Mouse (Mus musculus): Measurements from ENCODE around the gene Kat8.
"Not testable (repeated sequence)": the region's sequence is repeated elsewhere in the genome, so short reads cannot be mapped to it uniquely, and the experiment has no call there.

Gene Kat8

DNA sequence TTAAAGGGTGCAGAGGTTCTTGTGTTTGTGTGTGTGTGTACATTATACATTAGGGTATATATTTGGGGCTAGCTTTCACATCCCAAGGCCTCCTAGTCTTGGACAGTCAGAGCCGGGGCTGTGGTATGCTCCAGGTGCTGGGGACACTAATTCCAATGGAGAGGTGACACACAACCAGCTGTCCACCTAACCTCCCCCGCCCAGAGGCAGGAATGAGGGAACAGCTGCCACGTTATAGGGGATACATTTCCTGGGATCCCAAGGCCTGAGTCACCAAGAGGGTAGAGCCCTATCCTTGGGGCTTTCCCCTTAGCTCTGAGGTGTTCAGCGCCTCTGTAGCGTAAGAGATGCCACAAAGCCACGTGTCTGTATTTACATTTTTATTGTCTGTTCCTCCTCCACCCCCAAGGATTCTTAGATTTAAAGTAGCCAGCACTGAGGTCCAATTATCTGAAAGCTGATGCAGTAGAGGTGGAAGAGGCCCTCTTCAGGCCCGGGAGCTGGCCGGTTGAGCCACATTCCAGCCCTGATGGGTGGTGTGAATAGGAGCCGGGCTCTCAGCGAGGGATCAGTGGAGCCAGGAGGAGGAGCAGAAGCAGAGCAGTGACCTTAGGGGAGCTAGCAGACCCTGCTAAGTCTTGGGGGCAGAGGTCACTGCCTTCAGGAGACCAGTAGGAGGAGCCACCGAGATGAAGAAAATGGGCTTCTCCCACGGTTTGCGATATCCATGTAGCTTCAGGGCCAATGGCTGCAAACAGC, 20.1 kb downstream of the Kat8 start:
- DNase-seq, result no peak

DNA sequence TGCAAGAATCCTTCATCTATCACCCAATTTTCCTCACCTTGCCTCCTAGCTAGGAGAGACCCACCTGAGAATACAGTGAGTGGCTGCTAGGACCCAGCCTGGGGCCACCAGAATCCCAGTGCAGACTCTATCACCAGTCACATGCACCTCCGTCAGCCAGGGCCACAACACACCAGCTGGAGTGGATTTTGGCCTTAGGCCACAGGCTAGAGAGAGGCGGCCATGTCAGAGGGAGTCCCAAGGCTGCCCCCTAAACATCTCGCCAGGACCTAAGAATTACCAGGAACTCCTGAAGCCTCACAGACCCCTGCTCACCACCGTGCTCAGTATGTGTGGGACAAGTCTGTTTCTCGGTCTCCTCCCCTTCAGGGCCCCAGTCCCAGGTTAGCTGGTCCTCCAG, 21.8 kb downstream of the Kat8 start:
- DNase-seq, result no peak

DNA sequence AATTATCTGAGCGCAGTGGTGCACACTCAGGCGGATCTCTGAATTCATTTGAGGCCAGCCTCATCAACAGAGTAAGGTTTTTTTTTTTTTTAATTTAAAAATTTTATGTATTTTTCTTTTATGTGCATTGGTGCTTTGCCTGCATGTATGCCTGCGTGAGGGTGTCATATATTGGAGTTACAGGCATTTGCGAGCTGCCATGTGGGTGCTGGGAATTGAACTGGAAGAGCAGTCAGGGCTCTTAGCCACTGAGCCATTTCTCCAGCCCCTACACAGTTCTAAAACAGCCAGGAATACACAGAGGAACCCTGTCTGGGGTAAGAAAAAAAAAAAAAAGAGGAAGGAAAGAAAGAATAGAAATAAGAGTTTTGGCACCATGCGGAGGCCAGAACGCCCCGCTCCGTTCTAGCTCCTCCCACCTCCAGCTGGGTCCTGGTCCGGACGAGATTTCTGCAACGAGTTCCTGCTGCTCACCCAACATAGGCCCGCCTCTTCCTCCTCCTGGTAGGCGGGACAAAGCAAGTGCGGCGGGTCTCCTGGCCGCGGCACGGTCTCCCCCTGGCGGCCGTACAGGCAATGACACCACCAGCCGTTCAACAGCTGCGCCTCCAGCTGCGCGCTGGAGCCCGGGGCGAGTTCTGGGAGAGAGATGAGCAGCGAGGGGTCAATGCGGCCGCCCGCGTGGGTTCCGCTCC, 22.9 kb downstream of the Kat8 start:
- DNase-seq, result peak; percentile 96

DNA sequence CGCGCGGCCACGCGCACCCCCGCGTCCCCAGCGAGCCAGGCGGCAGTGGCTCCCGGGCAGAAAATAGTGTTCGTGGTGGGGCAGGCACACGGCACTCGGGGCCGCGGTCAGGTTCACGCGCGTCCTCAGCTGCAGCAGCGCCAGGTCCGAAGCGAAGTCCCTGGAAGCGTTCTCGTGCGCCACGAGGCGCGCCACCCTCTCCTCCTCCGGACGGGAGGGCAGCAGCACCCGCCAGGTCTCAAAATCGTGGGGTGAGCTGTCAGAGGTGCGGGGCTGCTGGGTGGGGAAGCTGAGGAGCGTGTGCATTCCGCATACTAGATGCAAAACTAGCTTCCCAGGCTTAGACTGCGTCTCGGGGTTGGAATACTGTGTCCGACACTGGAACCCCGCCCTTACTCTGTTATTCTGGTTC, 23.4 kb downstream of the Kat8 start:
- no peak for DNase-seq

DNA sequence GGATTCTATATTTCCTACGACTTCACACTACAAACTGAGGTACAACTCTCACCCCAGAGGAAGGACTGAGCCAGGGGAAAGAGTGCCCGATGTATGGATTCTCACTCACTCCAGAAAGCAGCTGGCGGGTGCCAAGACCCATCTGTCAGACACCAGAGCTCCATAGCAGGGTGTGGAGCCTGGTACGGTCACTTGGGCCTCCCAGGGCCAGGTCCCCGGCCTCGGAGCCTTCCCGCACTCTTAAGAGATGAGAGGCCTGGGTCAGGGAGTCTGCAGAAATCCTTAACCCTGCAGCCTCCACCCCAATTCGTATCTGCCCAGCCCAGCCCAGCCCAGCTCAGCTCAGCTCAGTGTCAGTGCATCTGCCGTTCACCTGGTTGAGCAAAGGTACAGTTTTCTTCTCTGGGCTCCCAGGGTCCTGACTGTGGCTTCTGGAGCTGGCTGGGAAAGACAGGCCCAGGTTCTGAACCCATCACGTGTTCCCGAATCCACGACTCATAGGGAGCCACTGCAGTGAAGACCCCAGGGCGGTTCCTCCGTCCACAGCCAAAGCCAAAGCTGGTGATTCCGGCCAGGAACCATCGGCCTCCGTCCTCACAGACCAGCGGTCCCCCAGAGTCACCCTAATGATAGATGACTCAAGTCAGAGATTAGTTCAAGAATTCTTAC, 24.0 kb downstream of the Kat8 start:
- no peak for DNase-seq

DNA sequence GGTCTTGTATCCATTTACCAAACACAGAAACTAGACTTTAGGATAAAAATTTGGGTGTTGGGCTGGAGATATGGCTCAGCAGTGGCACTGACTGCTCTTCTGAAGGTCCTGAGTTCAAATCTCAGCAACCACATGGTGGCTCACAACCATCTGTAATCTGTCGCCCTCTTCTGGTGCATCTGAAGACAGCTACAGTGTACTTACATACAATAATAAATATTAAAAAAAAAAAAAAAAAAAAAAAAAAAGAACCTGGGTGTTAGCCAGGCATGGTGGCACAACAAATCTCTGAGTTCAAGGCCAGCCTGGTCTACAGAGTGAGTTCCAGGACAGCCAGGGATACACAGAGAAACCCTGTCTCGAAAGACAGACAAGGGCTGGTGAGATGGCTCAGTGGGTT, 29.8 kb downstream of the Kat8 start:
- DNase-seq, result not testable (repeated sequence)

DNA sequence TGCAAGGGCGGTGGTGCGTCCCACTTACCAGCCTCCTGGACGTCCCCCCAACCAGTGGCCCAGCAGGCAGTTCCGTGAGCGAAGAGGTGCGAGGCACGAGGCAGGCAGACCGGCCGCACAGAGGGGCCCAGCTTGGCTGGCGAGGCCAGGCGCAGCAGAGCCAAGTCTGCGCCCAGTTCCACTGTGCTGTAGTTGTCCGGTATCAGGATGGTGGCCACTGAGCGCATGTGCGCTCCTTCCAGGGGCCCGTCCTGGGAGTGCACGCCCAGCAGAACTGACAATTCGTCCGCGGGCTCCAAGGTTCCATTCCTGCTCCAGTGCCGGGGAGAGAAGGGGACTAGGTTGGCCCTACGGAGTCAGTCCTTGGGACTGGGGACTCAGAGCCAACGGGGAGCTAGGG, 32.3 kb downstream of the Kat8 start:
- no peak for DNase-seq

DNA sequence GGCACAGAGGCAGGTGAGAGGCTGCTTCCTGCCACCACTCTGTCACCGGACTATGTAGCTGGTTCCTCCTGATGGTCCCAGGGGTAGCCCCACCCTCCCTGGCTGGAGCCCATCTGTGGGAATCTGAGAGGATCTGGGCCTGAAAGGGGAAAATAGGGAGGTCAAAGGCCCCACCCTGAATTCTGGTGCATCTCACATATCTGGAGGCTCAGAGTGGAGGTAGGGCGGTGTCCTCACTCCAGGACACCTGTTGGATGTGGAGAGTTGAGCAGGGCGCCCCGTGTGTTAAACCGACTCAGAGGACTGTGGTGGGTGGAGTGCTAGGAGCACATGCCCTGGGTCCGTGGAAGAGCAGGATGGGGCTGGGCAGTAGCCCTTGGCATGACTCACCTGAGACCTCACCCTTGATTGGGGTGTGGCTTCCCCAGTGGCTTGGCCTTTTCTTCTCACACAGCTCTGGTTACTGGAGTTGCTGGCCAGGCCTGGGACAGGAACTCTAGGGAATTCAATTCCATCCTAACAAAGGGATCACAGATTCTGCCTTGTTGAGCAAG, 34.2 kb downstream of the Kat8 start, which contains the start of gene Prss36:
Prss36 (minus strand) TSS at position 256 of the 554 bp plus-strand sequence.
- DNase-seq, result no peak

DNA sequence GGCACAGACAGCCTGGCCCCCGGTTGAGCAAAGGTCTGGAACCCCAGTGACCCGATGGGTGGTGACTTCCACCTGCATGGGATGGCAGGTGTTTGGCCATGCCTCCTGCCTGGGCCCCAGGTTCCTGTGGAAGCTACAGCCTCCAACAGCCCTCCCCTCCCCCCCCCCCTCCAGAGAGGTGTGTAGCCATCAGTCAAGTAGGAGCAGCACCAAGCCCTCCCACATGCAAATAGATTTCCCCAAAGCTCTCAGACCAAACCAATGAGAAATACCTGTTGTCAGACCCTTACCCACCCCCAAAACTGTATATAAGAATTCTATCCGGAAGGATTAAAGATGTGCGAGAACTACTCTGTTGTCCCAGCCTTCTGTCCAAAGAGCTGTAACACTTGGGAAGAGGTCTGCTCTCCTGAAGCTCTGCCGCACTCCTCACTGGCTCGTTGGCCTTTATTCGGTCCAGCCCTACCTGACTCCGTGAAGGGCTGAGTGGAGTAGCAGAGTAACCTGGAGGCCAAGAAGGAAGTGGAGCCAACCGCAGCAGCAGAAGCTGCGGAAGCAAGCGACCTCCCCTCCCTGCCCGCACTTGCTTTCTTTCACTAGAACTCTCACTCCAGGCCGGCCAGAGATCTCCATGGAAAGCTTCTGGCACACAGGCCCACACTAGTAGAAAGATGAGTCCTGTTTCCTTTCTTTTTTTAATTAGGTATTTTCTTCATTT, 40.7 kb downstream of the Kat8 start:
- no peak for DNase-seq

DNA sequence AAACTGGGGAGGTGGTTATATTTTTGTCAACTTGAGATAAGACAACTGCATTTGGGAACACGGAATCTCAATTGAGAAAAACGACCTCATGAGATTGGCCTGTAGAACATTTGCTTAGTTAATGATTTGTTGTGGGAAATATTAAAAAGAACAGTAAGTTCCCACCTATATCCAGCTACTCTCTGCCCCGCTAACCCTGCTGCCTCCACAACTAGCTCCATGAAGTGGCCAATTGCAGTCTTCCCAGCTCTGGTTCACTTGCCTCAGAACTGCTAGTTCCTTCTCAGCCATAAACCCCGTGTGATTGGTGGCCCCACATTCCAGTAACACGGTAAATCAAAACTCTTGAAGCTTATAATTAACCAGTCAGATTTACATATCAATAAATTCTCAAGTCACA, 47.0 kb downstream of the Kat8 start:
- DNase-seq, result no peak

DNA sequence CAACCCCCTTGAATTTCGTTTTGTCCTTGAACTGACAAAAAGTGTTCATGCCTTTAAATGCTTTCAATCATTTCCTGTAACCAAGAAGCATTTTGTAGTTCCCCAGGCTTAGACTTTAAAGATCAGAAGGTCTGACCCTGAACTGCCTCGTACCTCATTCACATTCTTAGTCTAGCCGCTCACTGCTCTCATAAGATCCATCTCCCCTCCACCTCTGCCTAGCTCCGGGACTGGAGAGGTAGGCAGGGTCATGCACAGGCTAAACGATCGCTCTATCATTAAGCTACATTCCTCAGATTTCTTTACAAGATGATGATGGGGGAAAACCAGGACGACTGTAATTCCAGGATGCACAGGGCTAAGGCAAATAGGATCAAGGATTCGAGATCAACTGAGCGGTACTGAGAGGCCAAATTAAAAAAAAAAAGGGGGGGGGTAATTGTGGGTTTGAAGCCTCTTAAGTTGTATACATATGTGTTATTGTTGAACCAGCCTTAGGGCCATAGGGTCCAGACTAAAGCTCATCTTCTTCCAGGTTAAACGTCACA, 54.1 kb downstream of the Kat8 start:
- no peak for DNase-seq

DNA sequence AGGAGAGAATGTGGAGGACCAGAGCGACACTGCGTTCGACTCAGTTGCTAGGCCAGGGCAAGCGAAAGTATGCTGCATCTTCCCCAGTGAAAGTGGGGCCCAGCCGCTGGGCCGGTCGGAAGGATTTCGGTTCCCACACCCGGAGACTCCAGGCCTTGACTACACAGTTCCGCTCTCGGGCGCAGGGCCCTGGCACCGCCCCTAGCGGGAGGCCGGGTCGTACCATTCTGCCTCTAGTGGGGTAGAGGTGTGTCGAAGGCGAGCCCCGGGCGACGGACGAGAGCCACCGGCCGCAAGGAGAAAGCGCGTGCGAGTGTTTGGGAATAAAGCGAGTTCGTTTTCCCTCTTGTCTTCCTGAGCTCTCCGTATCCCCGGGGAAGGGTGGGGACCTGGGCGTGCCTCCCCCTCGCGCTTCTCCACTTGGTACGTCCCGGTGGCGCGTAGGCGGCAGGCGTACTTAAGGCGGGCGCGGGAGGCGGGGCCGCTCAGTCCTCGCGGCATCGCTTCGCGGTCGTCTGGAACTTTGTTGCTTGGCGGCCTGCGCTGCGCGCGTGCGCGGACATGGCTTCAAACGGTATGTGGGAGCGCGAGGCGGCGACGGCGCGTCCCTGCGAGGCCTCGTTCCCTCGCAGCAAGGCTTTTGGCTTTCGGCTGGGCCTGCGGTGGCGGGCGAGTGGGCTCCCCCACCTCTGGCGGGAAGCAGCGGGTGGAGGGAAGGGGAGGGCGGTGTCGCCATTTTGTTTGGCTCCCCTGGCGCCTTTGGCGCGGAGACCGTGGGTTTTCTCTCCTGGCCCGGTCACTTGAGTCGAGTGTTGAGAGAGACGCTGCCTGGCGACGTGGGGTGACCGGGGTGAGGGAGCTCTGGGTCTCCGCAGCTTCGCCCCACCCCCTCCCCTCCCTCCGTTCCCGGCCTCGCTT, 54.9 kb downstream of the Kat8 start, which contains the start of gene Fus:
Fus (plus strand) TSS at position 454 of the 918 bp plus-strand sequence.
- peak; percentile 92 for DNase-seq

DNA sequence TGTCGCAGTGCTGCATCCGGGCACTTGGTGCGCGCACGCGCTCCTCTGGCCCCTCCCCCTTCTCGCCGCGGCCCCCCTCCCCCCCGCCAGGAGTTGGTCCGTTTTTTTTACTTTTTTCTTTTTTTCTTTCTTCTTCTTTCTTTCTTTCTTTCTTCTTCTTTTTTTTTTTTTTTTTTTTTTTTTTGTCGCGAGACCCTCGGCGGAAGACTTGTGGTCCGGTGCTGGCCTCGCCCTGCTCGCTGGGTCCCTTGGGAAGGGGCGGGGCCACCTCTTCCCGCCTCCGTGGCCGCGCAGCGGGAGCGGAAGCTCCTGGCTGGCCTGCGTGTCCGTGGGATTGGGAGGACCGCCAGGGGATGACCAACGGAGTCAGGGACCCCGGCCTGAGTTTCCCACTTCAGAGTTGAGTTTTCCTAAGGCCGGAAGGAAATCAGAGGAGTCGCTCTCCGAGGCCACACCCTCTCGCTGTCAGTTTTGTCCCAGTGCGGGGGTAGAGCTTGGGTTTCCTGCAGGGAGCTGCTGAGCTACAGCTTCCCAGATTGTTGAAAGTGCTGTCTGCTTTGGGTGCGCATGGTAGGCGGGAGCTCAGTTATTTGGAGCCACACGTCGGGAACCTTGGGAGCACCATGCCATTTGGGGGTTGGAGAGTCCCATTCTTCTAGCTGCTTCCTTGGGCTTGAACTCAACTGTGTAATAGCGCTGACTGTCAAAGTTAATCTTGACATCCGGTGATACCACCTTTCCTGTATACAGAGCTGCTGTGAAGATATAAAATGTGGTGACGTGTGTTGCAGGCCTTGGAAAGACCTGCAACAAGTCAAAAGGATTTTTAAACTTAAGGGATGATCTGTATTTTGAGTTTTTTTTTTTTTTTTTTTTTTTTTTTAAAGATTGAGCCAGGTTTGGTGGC, 55.9 kb downstream of the Kat8 start:
- DNase-seq, result peak; percentile 63

DNA sequence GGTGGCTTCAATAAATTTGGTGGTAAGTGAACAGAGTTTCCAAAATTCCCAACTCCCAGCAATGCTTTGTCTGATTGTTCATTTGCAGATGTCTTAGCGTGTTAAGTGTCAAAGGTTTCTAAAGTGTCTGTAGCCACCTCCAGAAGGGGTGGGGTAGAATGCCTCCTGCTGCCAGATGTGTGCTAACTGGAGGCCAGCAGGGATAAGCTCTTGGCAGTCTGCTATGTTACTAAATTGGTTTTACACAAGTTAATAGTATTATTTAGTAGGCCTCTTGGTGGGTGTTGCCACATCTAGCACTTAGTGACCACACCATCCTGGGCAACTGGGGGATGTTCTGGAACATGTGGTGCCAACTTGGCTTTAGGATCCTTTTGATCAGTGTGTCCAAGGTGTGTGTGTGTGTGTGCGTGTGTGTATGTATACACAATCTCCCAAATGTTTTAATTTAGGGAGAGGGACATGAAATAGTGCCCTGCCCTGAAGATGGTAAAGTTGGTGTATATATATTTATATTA, 62.2 kb downstream of the Kat8 start:
- DNase-seq, result no peak
